ENCODE assay signal across 8 mouse cellular contexts in genomic region chr7:134348825-134349224, GRCm38 (mm10). TPM values are rescaled to one million over a fixed set of nuclear protein-coding genes. Genes with fewer than 3 reads are reported as not detected.
DNase-seq lines count a peak whose midpoint lies in the region; ATAC-seq and TF ChIP-seq lines count a peak whose summit lies in the region.

No protein-coding gene starts in this region.

- no peaks in the 10 kb centered on the region for H3K9me3 ChIP-seq in neural tube, embryonic 15.5 days (replicated peaks)
- no peaks in the 10 kb centered on the region for H3K9me3 ChIP-seq in kidney, embryonic 16.5 days (ENCODE audit: low read length)
- no peaks in the 10 kb centered on the region for H3K9me3 ChIP-seq in limb, embryonic 13.5 days

- no peak overlapping the region for H3K4me2 ChIP-seq in neural tube, embryonic 15.5 days
- no peak overlapping the region for H3K4me2 ChIP-seq in kidney, embryonic 16.5 days (replicated peaks; ENCODE audit: low read depth, low read length)
- 0 out of 2 replicates have a peak overlapping the region, but pooled peaks have one; percentile 7 for H3K4me2 ChIP-seq in limb, embryonic 13.5 days (replicated peaks)

- H3K27me3 ChIP-seq in neural tube, embryonic 15.5 days (replicated peaks), result no peaks in the 10 kb centered on the region
- no peaks in the 10 kb centered on the region for H3K27me3 ChIP-seq in kidney, embryonic 16.5 days (ENCODE audit: insufficient read depth, low read length)
- no peaks in the 10 kb centered on the region for H3K27me3 ChIP-seq in limb, embryonic 13.5 days

- peak; percentile 46 for DNase-seq in neural tube, embryonic 10.5 days (ENCODE audit: extremely low spot score, low spot score)
- peak; percentile 17 for DNase-seq in gastrocnemius, postnatal 25 days
- peak; percentile 27 for DNase-seq in ovary, postnatal 36 days (ENCODE audit: low spot score)
- no peak for DNase-seq in c-Kit-positive CD71-positive TER-119-positive erythroid progenitor cells, embryonic 14.5 days (ENCODE audit: low spot score)

- TF ChIP-seq POLR2A in cortical plate, adult 2 months (IDR thresholded peaks at IDR 0.05; ENCODE audit: extremely low read depth, insufficient read depth, low read length), result no peak

- 46% methylated on average over 6 of the region's 6 CpGs for WGBS in neural tube, embryonic 15.5 days
- 32% methylated on average over 6 of the region's 6 CpGs for whole genome bisulfite sequencing in kidney, embryonic 16.5 days
- 40% methylated on average over 6 of the region's 6 CpGs for WGBS in limb, embryonic 13.5 days

- peak; percentile 91 for TF ChIP-seq CTCF in cortical plate, adult 2 months (IDR thresholded peaks at IDR 0.05; ENCODE audit: extremely low read depth, insufficient read depth, low read length)

- H3K4me3 ChIP-seq in neural tube, embryonic 15.5 days (replicated peaks), result no peak overlapping the region
- H3K4me3 ChIP-seq in cortical plate, adult 2 months (ENCODE audit: insufficient read depth, low read length), result no peak overlapping the region
- H3K4me3 ChIP-seq in kidney, embryonic 16.5 days (ENCODE audit: low read length), result no peak overlapping the region
- no peak overlapping the region for H3K4me3 ChIP-seq in limb, embryonic 13.5 days

- H3K27ac ChIP-seq in neural tube, embryonic 15.5 days (replicated peaks), result no peak overlapping the region
- no peak overlapping the region for H3K27ac ChIP-seq in cortical plate, adult 2 months (ENCODE audit: insufficient read depth, low read length)
- no peak overlapping the region for H3K27ac ChIP-seq in kidney, embryonic 16.5 days (ENCODE audit: low read length)
- H3K27ac ChIP-seq in limb, embryonic 13.5 days, result no peak overlapping the region

- H3K9ac ChIP-seq in neural tube, embryonic 15.5 days (replicated peaks), result no peak overlapping the region
- no peak overlapping the region for H3K9ac ChIP-seq in kidney, embryonic 16.5 days (replicated peaks; ENCODE audit: low read length)
- H3K9ac ChIP-seq in limb, embryonic 13.5 days, result no peak overlapping the region

- H3K4me1 ChIP-seq in neural tube, embryonic 15.5 days, result no peaks in the 10 kb centered on the region
- H3K4me1 ChIP-seq in cortical plate, adult 2 months (ENCODE audit: control insufficient read depth, insufficient read depth, low read length), result no peaks in the 10 kb centered on the region
- H3K4me1 ChIP-seq in kidney, embryonic 16.5 days (ENCODE audit: insufficient read depth, low read length), result no peaks in the 10 kb centered on the region
- H3K4me1 ChIP-seq in limb, embryonic 13.5 days, result 0 out of 2 replicates have a peak, but pooled peaks cover 4% of the 10 kb centered on the region

- ATAC-seq in neural tube, embryonic 15.5 days (ENCODE audit: low FRiP score), result no peak
- peak; percentile 80 for ATAC-seq in kidney, embryonic 16.5 days (ENCODE audit: low FRiP score, low TSS enrichment)
- ATAC-seq in limb, embryonic 13.5 days (ENCODE audit: low FRiP score, low read depth), result peak; percentile 67; the same call in 1 of the 2 replicates

- H3K36me3 ChIP-seq in neural tube, embryonic 15.5 days, result no peaks in the 10 kb centered on the region
- H3K36me3 ChIP-seq in kidney, embryonic 16.5 days (ENCODE audit: insufficient read depth, low read length), result no peaks in the 10 kb centered on the region
- H3K36me3 ChIP-seq in limb, embryonic 13.5 days, result no peaks in the 10 kb centered on the region

RNA-seq across cellular contexts. Expression of gene D7Ertd443e, which starts 36.6 kb away (rescaled TPM):
- polyA plus RNA-seq in neural tube, embryonic 15.5 days (2015; fragmentation: Nextera tagmentation; extraction: Ambion mirVana), result 0.19 and 0.35 TPM in 2 replicates
- polyA plus RNA-seq in cortical plate, adult 2 months (2012; rRNA removed), result 3.1 and 4.6 TPM in 2 replicates
- total RNA-seq in gastrocnemius, postnatal 25 days (2021), result not detected
- polyA plus RNA-seq in kidney, embryonic 16.5 days (2015; fragmentation: Nextera tagmentation; extraction: Ambion mirVana), result 0.14 and 0.23 TPM in 2 replicates
- 0.42 and 0.45 TPM in 2 replicates for polyA plus RNA-seq in limb, embryonic 13.5 days (2015; fragmentation: Nextera tagmentation; extraction: Ambion mirVana)
